14 mouse cellular contexts compared by ENCODE assay signal in the genomic region with DNA sequence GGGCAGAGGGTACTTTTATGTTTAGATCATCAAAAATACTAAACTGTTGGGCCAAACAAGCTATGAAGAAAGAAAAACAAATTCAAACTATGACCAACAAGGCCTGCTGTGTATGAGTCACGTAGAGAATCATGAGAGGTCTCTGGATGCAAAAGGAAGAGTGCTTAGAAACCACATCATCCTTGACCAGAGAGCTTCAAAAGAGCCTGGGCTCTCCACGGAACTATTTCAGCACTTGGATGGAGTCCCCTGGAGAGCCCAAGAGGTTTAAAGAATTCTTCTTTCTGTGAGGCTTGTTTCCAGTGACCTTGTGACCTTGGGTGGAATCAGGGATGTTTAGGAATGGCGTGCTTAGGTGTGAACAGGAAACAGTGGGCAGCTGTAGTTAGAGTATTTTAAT. TPM values are rescaled to one million over a fixed set of nuclear protein-coding genes. Genes with fewer than 3 reads are reported as not detected.
"Had no signal": no experiment of that assay in that cellular context is flagged by ENCODE, and none has a peak within 500 bp of the region (broad histone marks: within the 10 kb centered on the region; RNA-seq: fewer than 3 reads in every experiment).

No protein-coding gene starts in this region.

- H3K27me3 ChIP-seq: limb, embryonic 12.5 days; liver, embryonic 13.5 days; midbrain, embryonic 13.5 days; neural tube, embryonic 13.5 days had no signal

- H3K9me3 ChIP-seq: limb, embryonic 12.5 days; liver, embryonic 13.5 days; midbrain, embryonic 13.5 days; neural tube, embryonic 13.5 days had no signal

- H3K36me3 ChIP-seq: limb, embryonic 12.5 days; liver, embryonic 13.5 days; midbrain, embryonic 13.5 days; neural tube, embryonic 13.5 days had no signal

- H3K9ac ChIP-seq: limb, embryonic 12.5 days; liver, embryonic 13.5 days; liver, postnatal 0 days; midbrain, embryonic 13.5 days; neural tube, embryonic 13.5 days had no signal

- ATAC-seq: liver, postnatal 0 days; midbrain, embryonic 13.5 days had no signal

- H3K4me3 ChIP-seq: layer of hippocampus, adult 2 months; limb, embryonic 12.5 days; liver, embryonic 13.5 days; midbrain, embryonic 13.5 days; neural tube, embryonic 13.5 days had no signal

- H3K4me1 ChIP-seq: limb, embryonic 12.5 days; liver, embryonic 13.5 days; midbrain, embryonic 13.5 days; neural tube, embryonic 13.5 days had no signal

- DNase-seq: kidney, postnatal 25 days; liver; liver, embryonic 13.5 days; liver, postnatal 0 days; lung, postnatal 36 days; retina, postnatal 1 day; right cerebral cortex, postnatal 25 days; thymus, postnatal 4 days had no signal

- H3K4me2 ChIP-seq: limb, embryonic 12.5 days; liver, embryonic 13.5 days; midbrain, embryonic 13.5 days; neural tube, embryonic 13.5 days had no signal

- H3K27ac ChIP-seq: layer of hippocampus, adult 2 months; limb, embryonic 12.5 days; liver, embryonic 13.5 days; midbrain, embryonic 13.5 days; neural tube, embryonic 13.5 days; stomach, postnatal 0 days had no signal

RNA-seq across cellular contexts. Expression of a gene that starts 53.5 kb away (rescaled TPM):
- total RNA-seq: monocyte, adult 5-6 weeks had no signal
- polyA plus RNA-seq: midbrain, embryonic 13.5 days had no signal
